Mouse (Mus musculus): ENCODE measurements around the gene Slc39a2.

- TF ChIP-seq CTCF (IDR thresholded peaks at IDR 0.05; ENCODE audit: low read depth, low read length) (no peak), GATA2 (IDR thresholded peaks at IDR 0.05; ENCODE audit: borderline replicate concordance, low read depth, low read length) (no peak), GATA1 (IDR thresholded peaks at IDR 0.05; ENCODE audit: borderline replicate concordance, low read length) (no peak), TAL1 (conservative IDR thresholded peaks at IDR 0.05; ENCODE audit: low read depth, low read length) (no peak), POLR2AphosphoS5 (IDR thresholded peaks at IDR 0.05; ENCODE audit: insufficient replicate concordance, low read depth, low read length) (no peak)
Observed at GRCm38 (mm10) chr14:51889833-51890232, 2.9 kb upstream of the Slc39a2 start.

Measured in G1E (cell line).